Mouse (Mus musculus) midbrain, embryonic 11.5 days (tissue): ENCODE results near the gene Fam184a. TPM values are rescaled to one million over a fixed set of nuclear protein-coding genes. Genes with fewer than 3 reads are reported as not detected.
"Not testable (repeated sequence)": the region's sequence is repeated elsewhere in the genome, so short reads cannot be mapped to it uniquely, and the experiment has no call there.

Source experiments
- ATAC-seq: fragments of 200-750 bp; cut with Nextera tagmentation; 2 replicates; pipeline ENCODE4 v1.8.0; 2017; ENCODE audit warnings: moderate TSS enrichment, moderate library complexity; ENCODE audit not compliant: low FRiP score
- DNase-seq: peaks from one replicate; pipeline ENCODE4 v3.0.0; 2015; ENCODE audit warnings: low spot score; ENCODE audit errors: missing footprints
- H3K27ac ChIP-seq: fragments of 300-500 bp; sonication (generic); 2 replicates; pipeline ENCODE4 v1.5.1; 2014; ENCODE audit warnings: low read depth, low read length
- H3K27me3 ChIP-seq: fragments of 300-500 bp; sonication (generic); 2 replicates; pipeline ENCODE4 v1.6.1; 2014; ENCODE audit warnings: mild to moderate bottlenecking, low read length, moderate library complexity, mixed read lengths; ENCODE audit not compliant: control insufficient read depth, insufficient read depth
- H3K36me3 ChIP-seq: fragments of 300-500 bp; sonication (generic); 2 replicates; pipeline ENCODE4 v1.6.1; 2014; ENCODE audit warnings: mild to moderate bottlenecking, low read length, moderate library complexity, mixed read lengths; ENCODE audit not compliant: control insufficient read depth, insufficient read depth
- H3K4me1 ChIP-seq: fragments of 300-500 bp; sonication (generic); 2 replicates; pipeline ENCODE4 v1.6.1; 2014; ENCODE audit warnings: low read length; ENCODE audit not compliant: control insufficient read depth, insufficient read depth
- H3K4me2 ChIP-seq: fragments of 300-500 bp; sonication (generic); 2 replicates; pipeline ENCODE4 v1.6.1; 2014; ENCODE audit warnings: mild to moderate bottlenecking, moderate library complexity
- H3K4me3 ChIP-seq: fragments of 300-500 bp; sonication (generic); 2 replicates; pipeline ENCODE4 v1.5.1; 2014; ENCODE audit warnings: low read depth, low read length
- H3K9ac ChIP-seq: fragments of 300-500 bp; sonication (generic); 2 replicates; pipeline ENCODE4 v1.6.1; 2014; ENCODE audit warnings: low read length
- H3K9me3 ChIP-seq: fragments of 300-500 bp; sonication (generic); 2 replicates; pipeline ENCODE4 v1.6.1; 2016; ENCODE audit warnings: low read length; ENCODE audit not compliant: control insufficient read depth
- WGBS: fragments of 180-500 bp; shearing (Covaris S2); extraction: QIAGEN DNeasy Blood & Tissue Kit; methylation state at CpG from one replicate; pipeline ENCODE4 v1.1.7; 2014; 5-methylcytosine and 5-hydroxymethylcytosine counted together
- polyA plus RNA-seq: library from polyadenylated mRNA; unstranded; fragments of >200 nt; fragmentation: Nextera tagmentation; extraction: Ambion mirVana; gene quantifications from 2 replicates; pipeline ENCODE4 v1.2.1, GENCODE M21; 2014

Gene Fam184a
- polyA plus RNA-seq, 1 experiment from 2014 or later = 6.0 TPM

DNA sequence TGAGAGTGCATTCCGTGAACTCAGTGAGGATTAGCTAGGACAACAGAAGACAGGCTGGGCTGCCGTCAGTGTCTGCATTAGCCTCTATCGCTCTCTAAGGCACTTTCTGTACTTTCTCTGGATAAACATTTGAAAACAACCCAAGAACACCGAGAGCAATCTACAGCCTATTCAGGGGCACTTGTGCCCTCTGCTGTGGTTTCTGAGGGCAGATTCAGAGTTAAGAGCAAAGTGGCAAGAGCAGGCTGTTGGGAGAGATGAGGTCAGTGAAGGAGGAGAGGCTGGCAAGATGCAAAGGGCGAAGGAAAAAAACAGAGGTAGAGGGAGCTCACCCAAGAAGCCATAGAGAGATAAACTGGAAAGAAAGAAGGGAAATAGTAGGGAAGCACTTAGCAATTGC is 67.7 kb downstream of the Fam184a start:
- no peaks in the 10 kb centered on the region for H3K36me3 ChIP-seq
- no peak overlapping the region for H3K27ac ChIP-seq
- no peaks in the 10 kb centered on the region for H3K27me3 ChIP-seq
- H3K4me1 ChIP-seq = no peaks in the 10 kb centered on the region
- H3K9me3 ChIP-seq = no peaks in the 10 kb centered on the region
- ATAC-seq (no peak), DNase-seq (no peak)
- H3K4me3 ChIP-seq = no peak overlapping the region
- H3K4me2 ChIP-seq = no peak overlapping the region
- no peak overlapping the region for H3K9ac ChIP-seq
- WGBS = 75% methylated on average over 5 of the region's 5 CpGs

- no peak overlapping the region for H3K4me3 ChIP-seq
- no peak overlapping the region for H3K9ac ChIP-seq
- no peaks in the 10 kb centered on the region for H3K36me3 ChIP-seq
- no peaks in the 10 kb centered on the region for H3K27me3 ChIP-seq
- H3K9me3 ChIP-seq = no peaks in the 10 kb centered on the region
- WGBS = 50% methylated on average over 6 of the region's 6 CpGs
- H3K4me2 ChIP-seq = no peak overlapping the region
- H3K4me1 ChIP-seq = no peaks in the 10 kb centered on the region
- ATAC-seq (peak; percentile 30; the same call in 1 of the 2 replicates), DNase-seq (no peak)
- no peak overlapping the region for H3K27ac ChIP-seq
These were observed 71.0 kb downstream of the Fam184a start for GRCm38 (mm10) chr10:53679690-53680557.

GRCm38 (mm10) chr10:53661788-53662187 is 89.1 kb downstream of the Fam184a start:
- H3K9ac ChIP-seq = no peak overlapping the region
- H3K4me3 ChIP-seq = no peak overlapping the region
- WGBS = 75% methylated on average over 4 of the region's 4 CpGs
- DNase-seq = no peak
- H3K27ac ChIP-seq = no peak overlapping the region
- no peak for ATAC-seq
- no peaks in the 10 kb centered on the region for H3K27me3 ChIP-seq
- no peaks in the 10 kb centered on the region for H3K36me3 ChIP-seq
- H3K4me1 ChIP-seq = no peaks in the 10 kb centered on the region
- H3K4me2 ChIP-seq = no peak overlapping the region
- no peaks in the 10 kb centered on the region for H3K9me3 ChIP-seq

- not testable (repeated sequence) for H3K27me3 ChIP-seq, H3K4me1 ChIP-seq, H3K4me2 ChIP-seq, H3K36me3 ChIP-seq, H3K9me3 ChIP-seq, H3K9ac ChIP-seq, H3K4me3 ChIP-seq, ATAC-seq, DNase-seq, H3K27ac ChIP-seq
- WGBS = 89% methylated on average over 5 of the region's 5 CpGs
These were observed 96.7 kb downstream of the Fam184a start for GRCm38 (mm10) chr10:53654239-53654638.

DNA sequence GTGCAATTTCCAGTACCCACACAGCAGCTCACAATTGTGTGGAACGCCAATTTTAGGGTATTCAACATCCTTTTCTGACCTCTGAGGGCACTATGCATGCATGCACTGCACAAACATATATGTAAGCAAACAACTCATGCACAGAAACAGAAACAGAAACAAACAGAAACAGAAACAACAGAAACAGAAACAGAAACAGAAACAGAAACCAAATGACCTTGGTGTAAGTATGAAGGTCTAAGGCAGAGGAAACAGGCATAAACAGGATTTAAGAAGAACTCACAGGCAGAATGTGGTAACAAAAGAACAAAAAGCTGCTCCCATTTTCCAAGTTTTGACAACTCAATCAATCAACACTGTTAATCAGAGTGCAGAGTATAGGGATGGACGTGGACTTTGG is 100.2 kb downstream of the Fam184a start:
- Histone ChIP-seq H3K4me3 (no peak overlapping the region), H3K27me3 (no peaks in the 10 kb centered on the region), H3K4me1 (no peaks in the 10 kb centered on the region), H3K9ac (no peak overlapping the region), H3K4me2 (no peak overlapping the region), H3K36me3 (no peaks in the 10 kb centered on the region), H3K9me3 (no peaks in the 10 kb centered on the region), H3K27ac (no peak overlapping the region)
- DNase-seq = no peak
- ATAC-seq = no peak
- 89% methylated on average over 2 of the region's 2 CpGs for WGBS

GRCm38 (mm10) chr10:53641507-53641906 is 109.4 kb downstream of the Fam184a start:
- Histone ChIP-seq H3K4me2 (no peak overlapping the region), H3K27ac (no peak overlapping the region), H3K36me3 (no peaks in the 10 kb centered on the region), H3K27me3 (no peaks in the 10 kb centered on the region), H3K9ac (no peak overlapping the region), H3K9me3 (no peaks in the 10 kb centered on the region), H3K4me1 (no peaks in the 10 kb centered on the region), H3K4me3 (no peak overlapping the region)
- ATAC-seq = peak; percentile 72
- DNase-seq = peak; percentile 85

DNA sequence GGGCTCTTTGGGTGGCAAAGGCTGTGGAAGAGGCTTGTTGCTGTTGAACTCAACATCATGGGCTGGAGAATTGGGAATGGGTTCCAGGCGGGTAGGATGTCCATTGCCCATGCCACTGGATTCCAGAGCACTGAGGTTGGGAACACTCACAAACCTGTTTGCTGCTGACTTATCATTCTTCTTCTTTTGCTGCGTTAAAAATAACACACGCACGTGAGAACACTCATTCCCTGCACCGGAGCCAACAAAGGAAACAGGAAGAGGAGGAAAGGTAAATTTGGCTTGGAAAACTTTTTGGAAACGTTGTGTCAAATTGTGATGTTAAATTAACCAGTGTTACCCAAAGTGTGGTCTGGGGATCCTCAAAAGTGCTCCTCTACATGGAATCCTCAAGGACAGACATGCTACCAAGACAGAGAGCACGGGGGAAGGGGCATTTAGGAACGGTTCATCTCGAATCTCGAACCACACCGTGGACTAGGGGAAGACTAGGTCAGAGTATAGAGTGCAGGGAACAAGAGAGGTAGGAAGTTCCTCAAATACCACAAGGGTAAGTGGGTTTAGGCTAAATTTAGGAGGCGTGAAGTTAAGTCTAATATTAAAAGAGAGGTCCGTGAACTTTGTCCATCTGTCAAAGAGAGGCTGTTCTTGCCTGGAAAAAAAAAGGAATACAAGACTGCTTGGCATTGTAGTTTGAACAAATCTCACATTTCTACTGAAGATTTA is 115.5 kb downstream of the Fam184a start:
- Histone ChIP-seq H3K27me3 (no peaks in the 10 kb centered on the region), H3K4me2 (no peak overlapping the region), H3K9ac (no peak overlapping the region), H3K4me3 (no peak overlapping the region), H3K9me3 (no peaks in the 10 kb centered on the region), H3K4me1 (no peaks in the 10 kb centered on the region), H3K36me3 (no peaks in the 10 kb centered on the region), H3K27ac (no peak overlapping the region)
- ATAC-seq = no peak
- no peak for DNase-seq
- WGBS = 92% methylated on average over 13 of the region's 13 CpGs

- DNase-seq (no peak), ATAC-seq (no peak)
- no peaks in the 10 kb centered on the region for H3K36me3 ChIP-seq
- no peaks in the 10 kb centered on the region for H3K9me3 ChIP-seq
- no peak overlapping the region for H3K9ac ChIP-seq
- H3K4me2 ChIP-seq = no peak overlapping the region
- H3K27me3 ChIP-seq = no peaks in the 10 kb centered on the region
- no peak overlapping the region for H3K4me3 ChIP-seq
- WGBS = 77% methylated on average over 10 of the region's 10 CpGs
- H3K4me1 ChIP-seq = no peaks in the 10 kb centered on the region
- H3K27ac ChIP-seq = no peak overlapping the region
These were observed 116.8 kb downstream of the Fam184a start for GRCm38 (mm10) chr10:53634160-53634559.

GRCm38 (mm10) chr10:53630339-53630738 is 120.6 kb downstream of the Fam184a start, which contains the start of gene Mcm9:
Gene Mcm9 (minus strand): TSS chr10:53630439.
- ATAC-seq, H3K36me3 ChIP-seq, H3K4me1 ChIP-seq, H3K27me3 ChIP-seq, H3K9me3 ChIP-seq: not testable (repeated sequence)
- peak; percentile 85 for DNase-seq
- Histone ChIP-seq H3K4me2 (peak within 1 kb of the TSS; percentile 30), H3K4me3 (peak within 1 kb of the TSS; percentile 68), H3K27ac (peak within 1 kb of the TSS; percentile 89), H3K9ac (peak within 1 kb of the TSS; percentile 82)
- 61% methylated on average over 10 of the region's 10 CpGs for WGBS
